Mouse (Mus musculus) stomach, postnatal 0 days (tissue): ENCODE measurements around the gene Gm12258. TPM values are rescaled to one million over a fixed set of nuclear protein-coding genes. Genes with fewer than 3 reads are reported as not detected.

ENCODE experiments used
- ATAC-seq: fragments of 200-750 bp; cut with Nextera tagmentation; 2 replicates; pipeline ENCODE4 v1.8.0; 2017; ENCODE audit not compliant: low FRiP score, low TSS enrichment
- DNase-seq: peaks from one replicate; pipeline ENCODE4 v3.0.0-alpha.2; 2016; ENCODE audit warnings: low spot score
- H3K27ac ChIP-seq: fragments of 300-500 bp; sonication (generic); replicated peaks from 2 replicates; pipeline ENCODE4 v1.5.1; 2014; ENCODE audit warnings: mild to moderate bottlenecking, control low read depth
- H3K27me3 ChIP-seq: fragments of 300-500 bp; sonication (generic); 2 replicates; pipeline ENCODE4 v1.6.1; 2014; ENCODE audit warnings: low read length; ENCODE audit not compliant: control insufficient read depth, insufficient read depth
- H3K36me3 ChIP-seq: fragments of 300-500 bp; sonication (generic); 2 replicates; pipeline ENCODE4 v1.6.1; 2014; ENCODE audit warnings: low read length, mixed read lengths; ENCODE audit not compliant: control insufficient read depth, insufficient read depth
- H3K4me1 ChIP-seq: fragments of 300-500 bp; sonication (generic); replicated peaks from 2 replicates; pipeline ENCODE4 v1.6.1; 2014; ENCODE audit warnings: antibody characterized with exemption; ENCODE audit not compliant: control insufficient read depth, insufficient read depth
- H3K4me2 ChIP-seq: fragments of 300-500 bp; sonication (generic); replicated peaks from 2 replicates; pipeline ENCODE4 v1.6.1; 2014; ENCODE audit warnings: low read depth, mild to moderate bottlenecking, control low read depth, moderate library complexity
- H3K4me3 ChIP-seq: fragments of 300-500 bp; sonication (generic); 2 replicates; pipeline ENCODE4 v1.5.1; 2014; ENCODE audit warnings: low read depth, low read length, control low read depth
- H3K9ac ChIP-seq: fragments of 300-500 bp; sonication (generic); 2 replicates; pipeline ENCODE4 v1.6.1; 2014; ENCODE audit warnings: mild to moderate bottlenecking, low read length, control low read depth, mixed read lengths
- H3K9me3 ChIP-seq: fragments of 300-500 bp; sonication (generic); 2 replicates; pipeline ENCODE4 v1.6.1; 2016; ENCODE audit warnings: low read length; ENCODE audit not compliant: control insufficient read depth
- CTCF ChIP-seq: IDR thresholded peaks from 2 replicates; pipeline ENCODE4 v1.5.1; 2016; ENCODE audit warnings: antibody characterized with exemption, low read depth, mild to moderate bottlenecking, moderate library complexity
- EP300 ChIP-seq: optimal IDR thresholded peaks from 2 replicates; pipeline ENCODE3; 2016; ENCODE audit warnings: antibody characterized with exemption
- WGBS: fragments of 180-500 bp; shearing (Covaris S2); extraction: QIAGEN DNeasy Blood & Tissue Kit; methylation state at CpG from one replicate; pipeline ENCODE4 v1.1.7; 2014; 5-methylcytosine and 5-hydroxymethylcytosine counted together
- polyA plus RNA-seq: library from polyadenylated mRNA; unstranded; fragments of >200 nt; fragmentation: Nextera tagmentation; extraction: Ambion mirVana; gene quantifications from 2 replicates; pipeline ENCODE4 v1.2.1, GENCODE M21; 2015

Gm12258 gene
- polyA plus RNA-seq, 1 experiment from 2014 or later = 2.4 TPM

- no peaks in the 10 kb centered on the region for H3K9me3 ChIP-seq
- H3K27me3 ChIP-seq = no peaks in the 10 kb centered on the region
- no peak overlapping the region for H3K27ac ChIP-seq
- H3K36me3 ChIP-seq = peaks cover 8% of the 10 kb centered on the region; the same call in 1 of the 2 replicates
- TF ChIP-seq EP300 (no peak), CTCF (no peak)
- H3K4me1 ChIP-seq = 0 out of 2 replicates have a peak, but pooled peaks cover 4% of the 10 kb centered on the region
- ATAC-seq = no peak
- no peak overlapping the region for H3K4me3 ChIP-seq
- no peak overlapping the region for H3K4me2 ChIP-seq
- DNase-seq = peak; percentile 18
- WGBS = 59% methylated on average over 6 of the region's 6 CpGs
- no peak overlapping the region for H3K9ac ChIP-seq
Observed at GRCm38 (mm10) chr11:58904838-58905237, 57.9 kb downstream of the Gm12258 start.

Other genes with a start within 250 kb of the Gm12258 start
- gene 2210407C18Rik, start 231.1 kb upstream of the Gm12258 start, polyA plus RNA-seq = 1,000 and 1,066 TPM in 2 replicates
- 0.29 and 0.46 TPM in 2 replicates for gene Olfr323, start 216.7 kb upstream of the Gm12258 start, polyA plus RNA-seq
- gene Trim58, start 206.7 kb upstream of the Gm12258 start, polyA plus RNA-seq = 1.5 and 1.9 TPM in 2 replicates
- gene Olfr322, start 188.4 kb upstream of the Gm12258 start, polyA plus RNA-seq = not detected in 2 replicates
- gene Olfr320, start 166.1 kb upstream of the Gm12258 start, polyA plus RNA-seq = not detected in 2 replicates
- not detected in 2 replicates for gene Olfr319, start 148.0 kb upstream of the Gm12258 start, polyA plus RNA-seq
- gene Olfr318, start 123.1 kb upstream of the Gm12258 start, polyA plus RNA-seq = not detected in 2 replicates
- 0.06 TPM in 1 of 2 replicates, not detected in the other for gene Olfr317, start 107.9 kb upstream of the Gm12258 start, polyA plus RNA-seq
- not detected in 2 replicates for gene Olfr316, start 94.4 kb upstream of the Gm12258 start, polyA plus RNA-seq
- gene Olfr315, start 74.0 kb upstream of the Gm12258 start, polyA plus RNA-seq = not detected in 2 replicates
- not detected in 2 replicates for gene Olfr314, start 64.2 kb upstream of the Gm12258 start, polyA plus RNA-seq
- gene Fam183b, start 45.2 kb upstream of the Gm12258 start, polyA plus RNA-seq = 3.1 and 3.7 TPM in 2 replicates
- not detected in 2 replicates for gene Olfr313, start 32.2 kb upstream of the Gm12258 start, polyA plus RNA-seq
- gene Olfr312, start 17.9 kb upstream of the Gm12258 start, polyA plus RNA-seq = 0.04 TPM in 1 of 2 replicates, not detected in the other
- gene Olfr311, start 7.9 kb upstream of the Gm12258 start, polyA plus RNA-seq = 0.08 TPM in 1 of 2 replicates, not detected in the other
- 2.6 and 3.2 TPM in 2 replicates for gene 2810021J22Rik, start 20.1 kb downstream of the Gm12258 start, polyA plus RNA-seq
- gene Zfp39, start 57.1 kb downstream of the Gm12258 start, polyA plus RNA-seq = 1.6 and 1.9 TPM in 2 replicates
- 0.04 TPM in 1 of 2 replicates, not detected in the other for gene Btnl10, start 70.8 kb downstream of the Gm12258 start, polyA plus RNA-seq
- gene Rnf187, start 91.8 kb downstream of the Gm12258 start, polyA plus RNA-seq = 136 and 140 TPM in 2 replicates
- gene Hist3h2ba, start 101.8 kb downstream of the Gm12258 start, polyA plus RNA-seq = 7.5 and 8.9 TPM in 2 replicates
- gene Hist3h2a, start 107.5 kb downstream of the Gm12258 start, polyA plus RNA-seq = 18.7 and 19.1 TPM in 2 replicates
- 0.05 and 0.08 TPM in 2 replicates for gene Trim17, start 107.5 kb downstream of the Gm12258 start, polyA plus RNA-seq
- 9.9 and 11.0 TPM in 2 replicates for gene Trim11, start 130.9 kb downstream of the Gm12258 start, polyA plus RNA-seq